In the genomic region with DNA sequence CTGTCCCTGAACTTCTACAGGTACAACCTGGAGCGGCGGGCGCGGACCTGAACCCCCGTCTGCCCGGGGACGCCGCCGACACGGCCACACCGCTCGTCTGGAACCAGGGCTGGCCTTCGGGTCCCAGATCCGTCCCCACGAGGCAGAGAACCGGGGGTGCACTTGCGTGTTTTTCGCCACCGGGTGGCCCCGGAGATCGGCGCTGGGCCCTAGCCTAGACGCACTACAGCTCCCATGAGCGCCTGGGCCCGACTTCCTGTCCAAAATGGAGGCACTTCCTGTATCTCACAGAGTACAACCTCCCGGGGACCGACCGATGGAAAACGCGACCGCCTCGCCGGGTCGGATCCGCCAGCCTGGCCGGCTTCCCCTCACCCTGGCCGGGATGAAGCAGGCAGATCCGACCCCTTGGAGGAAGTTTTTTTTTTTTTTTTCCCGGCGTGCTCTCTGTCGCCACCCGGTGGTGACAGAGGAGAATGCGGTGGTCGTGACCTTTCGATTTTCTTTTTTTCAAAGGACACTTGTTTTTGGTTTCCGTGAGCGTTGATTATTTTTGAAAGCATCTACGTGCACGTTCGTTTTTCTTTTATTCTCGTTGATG, we compare ENCODE assay signal across 8 mouse cellular contexts. TPM values are rescaled to one million over a fixed set of nuclear protein-coding genes. Genes with fewer than 3 reads are reported as not detected.
DNase-seq lines count a peak whose midpoint lies in the region; ATAC-seq and TF ChIP-seq lines count a peak whose summit lies in the region.
"Not testable (repeated sequence)": the region's sequence is repeated elsewhere in the genome, so short reads cannot be mapped to it uniquely, and the experiment has no call there.

No protein-coding gene starts in this region.

- not testable (repeated sequence) for H3K27ac ChIP-seq in cortical plate, adult 2 months (ENCODE audit: insufficient read depth, low read length); hindbrain, postnatal 0 days; left cerebral cortex, adult 2 months

- H3K4me3 ChIP-seq in cortical plate, adult 2 months (ENCODE audit: insufficient read depth, low read length): peak overlapping the region; percentile 19; the same call in 1 of the 2 replicates
- H3K4me3 ChIP-seq in hindbrain, postnatal 0 days (ENCODE audit: low read length): peak overlapping the region; percentile 11; the same call in 1 of the 2 replicates
- H3K4me3 ChIP-seq in left cerebral cortex, adult 2 months: 0 out of 2 replicates have a peak overlapping the region, but pooled peaks have one; percentile 18

- H3K9ac ChIP-seq in hindbrain, postnatal 0 days (replicated peaks; ENCODE audit: low read length): not testable (repeated sequence)

- H3K27me3 ChIP-seq in hindbrain, postnatal 0 days (ENCODE audit: insufficient read depth, low read length): not testable (repeated sequence)

- ATAC-seq in hindbrain, postnatal 0 days: peak; percentile 98

- H3K4me2 ChIP-seq in hindbrain, postnatal 0 days (ENCODE audit: low read depth, low read length): peak overlapping the region; percentile 33; the same call in 1 of the 2 replicates

- TF ChIP-seq CTCF in cortical plate, adult 2 months (IDR thresholded peaks at IDR 0.05; ENCODE audit: extremely low read depth, insufficient read depth, low read length); hindbrain, postnatal 0 days (IDR thresholded peaks at IDR 0.05; ENCODE audit: low read depth); left cerebral cortex, adult 2 months (IDR thresholded peaks at IDR 0.05): not testable (repeated sequence)

- intact Hi-C loops in left cerebral cortex, adult 2 months (cut with DNase I): not testable (repeated sequence)

- H3K9me3 ChIP-seq in hindbrain, postnatal 0 days (ENCODE audit: low read length): peaks cover 18% of the 10 kb centered on the region

- not testable (repeated sequence) for H3K4me1 ChIP-seq in cortical plate, adult 2 months (ENCODE audit: control insufficient read depth, insufficient read depth, low read length); hindbrain, postnatal 0 days (ENCODE audit: insufficient read depth, low read length)

- peak; percentile 91 for DNase-seq in T-cell, adult 2 months (ENCODE audit: low spot score)
- peak; percentile 56 to 94 for DNase-seq in gastrocnemius, adult 8-10 months (ENCODE audit: low spot score in 2 of 2)
- DNase-seq in hindbrain, postnatal 0 days (ENCODE audit: low spot score): peak; percentile 85
- peak; percentile 93 to 95 for DNase-seq in left cerebral cortex, adult 2 months (ENCODE audit: extremely low spot score in 1 of 2, low spot score in 2 of 2)
- DNase-seq in lung, postnatal 4 days: peak; percentile 95
- peak; percentile 89 to 95 for DNase-seq in right cerebral cortex, adult 2 months (ENCODE audit: low spot score in 2 of 2)
- peak; percentile 93 for DNase-seq in urinary bladder, postnatal 14 days (ENCODE audit: low spot score)

- not testable (repeated sequence) for H3K36me3 ChIP-seq in hindbrain, postnatal 0 days (ENCODE audit: insufficient read depth, low read length)

- 58% methylated on average over 48 of the region's 51 CpGs for WGBS in hindbrain, postnatal 0 days

- TF ChIP-seq POLR2A in cortical plate, adult 2 months (IDR thresholded peaks at IDR 0.05; ENCODE audit: extremely low read depth, insufficient read depth, low read length): not testable (repeated sequence)

RNA-seq across cellular contexts. Expression of gene Gm21860, which starts 10.1 kb away (rescaled TPM):
- not detected in 2 replicates for polyA plus RNA-seq in cortical plate, adult 2 months (2012; rRNA removed)
- not detected for total RNA-seq in gastrocnemius, adult 8-10 months (2022)
- total RNA-seq in hindbrain, postnatal 0 days (2014; rRNA removed): not detected in 2 replicates
- not detected in 2 replicates for polyA plus RNA-seq in hindbrain, postnatal 0 days (2015; fragmentation: Nextera tagmentation; extraction: Ambion mirVana)
- not detected for total RNA-seq in left cerebral cortex, adult 2 months (2021)

RNA-seq across cellular contexts. Expression of gene Gm47283, which starts 40.1 kb away (rescaled TPM):
- not detected in 2 replicates for polyA plus RNA-seq in cortical plate, adult 2 months (2012; rRNA removed)
- not detected for total RNA-seq in gastrocnemius, adult 8-10 months (2022)
- not detected in 2 replicates for total RNA-seq in hindbrain, postnatal 0 days (2014; rRNA removed)
- polyA plus RNA-seq in hindbrain, postnatal 0 days (2015; fragmentation: Nextera tagmentation; extraction: Ambion mirVana): not detected in 2 replicates
- not detected for total RNA-seq in left cerebral cortex, adult 2 months (2021)
